In genomic region chr17:46525065-46525464, GRCm38 (mm10) we compare ENCODE assay signal across 15 mouse cellular contexts. TPM values are rescaled to one million over a fixed set of nuclear protein-coding genes. Genes with fewer than 3 reads are reported as not detected.
DNase-seq lines count a peak whose midpoint lies in the region; ATAC-seq lines count a peak whose summit lies in the region.
"Had no signal": no experiment of that assay in that cellular context is flagged by ENCODE, and none has a peak within 500 bp of the region (broad histone marks: within the 10 kb centered on the region; RNA-seq: fewer than 3 reads in every experiment).

No protein-coding gene starts in this region.

- H3K4me3 ChIP-seq in embryonic facial prominence, embryonic 11.5 days (ENCODE audit: low read depth, low read length) = no peak overlapping the region
- H3K4me3 ChIP-seq in embryonic facial prominence, embryonic 10.5 days = no peak overlapping the region
- H3K4me3 ChIP-seq in forebrain, embryonic 16.5 days (replicated peaks; ENCODE audit: low read length) = no peak overlapping the region
- no peak overlapping the region for H3K4me3 ChIP-seq in forebrain, embryonic 10.5 days
- no peak overlapping the region for H3K4me3 ChIP-seq in midbrain, embryonic 16.5 days (ENCODE audit: low read depth, low read length)
- no peak overlapping the region for H3K4me3 ChIP-seq in midbrain, embryonic 14.5 days (replicated peaks; ENCODE audit: low read depth, low read length)
- H3K4me3 ChIP-seq: embryonic facial prominence, embryonic 12.5 days; forebrain, embryonic 13.5 days had no signal

- H3K36me3 ChIP-seq in embryonic facial prominence, embryonic 11.5 days (replicated peaks; ENCODE audit: control insufficient read depth, insufficient read depth, low read depth, low read length) = no peaks in the 10 kb centered on the region
- no peaks in the 10 kb centered on the region for H3K36me3 ChIP-seq in embryonic facial prominence, embryonic 10.5 days (replicated peaks)
- H3K36me3 ChIP-seq in forebrain, embryonic 16.5 days (ENCODE audit: control insufficient read depth, insufficient read depth) = 0 out of 2 replicates have a peak, but pooled peaks cover 7% of the 10 kb centered on the region
- no peaks in the 10 kb centered on the region for H3K36me3 ChIP-seq in forebrain, embryonic 10.5 days (replicated peaks)
- peaks cover 31% of the 10 kb centered on the region for H3K36me3 ChIP-seq in midbrain, embryonic 16.5 days (ENCODE audit: control insufficient read depth, insufficient read depth, low read length)
- H3K36me3 ChIP-seq in midbrain, embryonic 14.5 days (ENCODE audit: control insufficient read depth, insufficient read depth, low read length) = peaks cover 54% of the 10 kb centered on the region
- H3K36me3 ChIP-seq: G1E had no signal

- no peaks in the 10 kb centered on the region; the same call in 1 of the 2 replicates for H3K4me1 ChIP-seq in embryonic facial prominence, embryonic 11.5 days (ENCODE audit: control insufficient read depth, insufficient read depth, low read length)
- H3K4me1 ChIP-seq in embryonic facial prominence, embryonic 10.5 days = peaks cover 33% of the 10 kb centered on the region
- H3K4me1 ChIP-seq in forebrain, embryonic 16.5 days (replicated peaks; ENCODE audit: control insufficient read depth, insufficient read depth, low read length) = no peaks in the 10 kb centered on the region
- peaks cover 31% of the 10 kb centered on the region for H3K4me1 ChIP-seq in forebrain, embryonic 10.5 days
- H3K4me1 ChIP-seq in midbrain, embryonic 16.5 days (ENCODE audit: control insufficient read depth, insufficient read depth, low read length) = no peaks in the 10 kb centered on the region
- no peaks in the 10 kb centered on the region for H3K4me1 ChIP-seq in midbrain, embryonic 14.5 days (ENCODE audit: control insufficient read depth, insufficient read depth, low read length)

- WGBS in embryonic facial prominence, embryonic 11.5 days = 90% methylated on average over 10 of the region's 10 CpGs
- WGBS in embryonic facial prominence, embryonic 10.5 days = 86% methylated on average over 10 of the region's 10 CpGs
- WGBS in forebrain, embryonic 16.5 days = 85% methylated on average over 10 of the region's 10 CpGs
- 91% methylated on average over 10 of the region's 10 CpGs for WGBS in forebrain, embryonic 10.5 days
- 90% methylated on average over 10 of the region's 10 CpGs for WGBS in midbrain, embryonic 16.5 days
- WGBS in midbrain, embryonic 14.5 days = 89% methylated on average over 10 of the region's 10 CpGs

- DNase-seq in embryonic facial prominence, embryonic 11.5 days (ENCODE audit: low spot score) = no peak
- DNase-seq in embryonic facial prominence, embryonic 10.5 days (ENCODE audit: low spot score) = no peak
- no peak for DNase-seq in forebrain, embryonic 10.5 days (ENCODE audit: extremely low spot score, low spot score)
- no peak for DNase-seq in midbrain, embryonic 14.5 days
- peak; percentile 7 for DNase-seq in urinary bladder, postnatal 10 days (ENCODE audit: low spot score)
- DNase-seq in urinary bladder, postnatal 25 days (ENCODE audit: low spot score) = no peak

- H3K9ac ChIP-seq in embryonic facial prominence, embryonic 11.5 days (replicated peaks; ENCODE audit: low read length) = no peak overlapping the region
- no peak overlapping the region for H3K9ac ChIP-seq in forebrain, embryonic 16.5 days (replicated peaks; ENCODE audit: low read depth, low read length)
- no peak overlapping the region for H3K9ac ChIP-seq in midbrain, embryonic 16.5 days (ENCODE audit: low read depth, low read length)
- H3K9ac ChIP-seq in midbrain, embryonic 14.5 days (replicated peaks; ENCODE audit: low read length) = no peak overlapping the region
- H3K9ac ChIP-seq: embryonic facial prominence, embryonic 12.5 days; forebrain, embryonic 13.5 days; forebrain, postnatal 0 days had no signal

- 0 out of 2 replicates have a peak, but pooled peaks have one; percentile 27 for ATAC-seq in embryonic facial prominence, embryonic 11.5 days (replicated peaks; ENCODE audit: insufficient number of reproducible peaks, low FRiP score, low TSS enrichment, low read depth)
- 0 out of 2 replicates have a peak, but pooled peaks have one; percentile 4 for ATAC-seq in forebrain, embryonic 16.5 days
- 0 out of 2 replicates have a peak, but pooled peaks have one; percentile 10 for ATAC-seq in midbrain, embryonic 16.5 days
- ATAC-seq in midbrain, embryonic 14.5 days (ENCODE audit: low FRiP score, low TSS enrichment) = no peak
- ATAC-seq: activated CD4-positive, CD25-positive, alpha-beta regulatory T cell, adult 4 months; CD4-positive, CD25-positive, alpha-beta regulatory T cell, adult 4 months had no signal

- no peak overlapping the region for H3K27ac ChIP-seq in embryonic facial prominence, embryonic 11.5 days (replicated peaks; ENCODE audit: low read depth, low read length)
- no peak overlapping the region for H3K27ac ChIP-seq in embryonic facial prominence, embryonic 10.5 days (replicated peaks)
- H3K27ac ChIP-seq in forebrain, embryonic 16.5 days (ENCODE audit: low read length) = no peak overlapping the region
- no peak overlapping the region for H3K27ac ChIP-seq in forebrain, embryonic 10.5 days
- H3K27ac ChIP-seq in midbrain, embryonic 16.5 days (ENCODE audit: low read length) = no peak overlapping the region
- H3K27ac ChIP-seq in midbrain, embryonic 14.5 days (replicated peaks; ENCODE audit: low read depth, low read length) = no peak overlapping the region
- H3K27ac ChIP-seq: embryonic facial prominence, embryonic 12.5 days; forebrain, embryonic 13.5 days had no signal

- no peak overlapping the region for H3K4me2 ChIP-seq in embryonic facial prominence, embryonic 11.5 days (ENCODE audit: low read depth, low read length)
- H3K4me2 ChIP-seq in forebrain, embryonic 16.5 days (ENCODE audit: low read length) = no peak overlapping the region
- H3K4me2 ChIP-seq in midbrain, embryonic 16.5 days (ENCODE audit: low read length) = no peak overlapping the region
- no peak overlapping the region for H3K4me2 ChIP-seq in midbrain, embryonic 14.5 days (ENCODE audit: low read length)
- H3K4me2 ChIP-seq: embryonic facial prominence, embryonic 12.5 days; forebrain, embryonic 13.5 days had no signal

- H3K27me3 ChIP-seq in embryonic facial prominence, embryonic 11.5 days (ENCODE audit: control insufficient read depth, insufficient read depth, low read length) = peaks cover 8% of the 10 kb centered on the region; the same call in 1 of the 2 replicates
- H3K27me3 ChIP-seq in embryonic facial prominence, embryonic 10.5 days (replicated peaks; ENCODE audit: low read depth, poor library complexity, severe bottlenecking) = peaks cover 33% of the 10 kb centered on the region
- H3K27me3 ChIP-seq in forebrain, embryonic 16.5 days (replicated peaks; ENCODE audit: control insufficient read depth, insufficient read depth, low read length) = 0 out of 2 replicates have a peak, but pooled peaks cover 3% of the 10 kb centered on the region
- H3K27me3 ChIP-seq in forebrain, embryonic 10.5 days (ENCODE audit: poor library complexity, severe bottlenecking) = peaks cover 38% of the 10 kb centered on the region
- 0 out of 2 replicates have a peak, but pooled peaks cover 4% of the 10 kb centered on the region for H3K27me3 ChIP-seq in midbrain, embryonic 16.5 days (ENCODE audit: control insufficient read depth, insufficient read depth, low read depth, low read length)
- H3K27me3 ChIP-seq in midbrain, embryonic 14.5 days (ENCODE audit: control insufficient read depth, insufficient read depth, low read length) = no peaks in the 10 kb centered on the region
- H3K27me3 ChIP-seq: Patski had no signal

- no peaks in the 10 kb centered on the region for H3K9me3 ChIP-seq in embryonic facial prominence, embryonic 11.5 days (replicated peaks; ENCODE audit: control insufficient read depth, low read length)
- H3K9me3 ChIP-seq in embryonic facial prominence, embryonic 10.5 days = no peaks in the 10 kb centered on the region
- H3K9me3 ChIP-seq in forebrain, embryonic 16.5 days (ENCODE audit: control insufficient read depth, low read length) = no peaks in the 10 kb centered on the region
- no peaks in the 10 kb centered on the region for H3K9me3 ChIP-seq in forebrain, embryonic 10.5 days
- H3K9me3 ChIP-seq in midbrain, embryonic 16.5 days (replicated peaks; ENCODE audit: control insufficient read depth, low read length, poor library complexity, severe bottlenecking) = no peaks in the 10 kb centered on the region
- no peaks in the 10 kb centered on the region for H3K9me3 ChIP-seq in midbrain, embryonic 14.5 days (ENCODE audit: control insufficient read depth, low read length)
- H3K9me3 ChIP-seq: embryonic facial prominence, embryonic 12.5 days; forebrain, embryonic 13.5 days; G1E had no signal

RNA-seq across cellular contexts. Expression of gene Cul9, which starts 21.1 kb away (rescaled TPM):
- 3.5 and 3.7 TPM in 2 replicates for polyA plus RNA-seq in embryonic facial prominence, embryonic 11.5 days (2014; fragmentation: Nextera tagmentation; extraction: Ambion mirVana)
- polyA plus RNA-seq in embryonic facial prominence, embryonic 10.5 days (2016; fragmentation: Nextera tagmentation; extraction: Ambion mirVana) = 5.2 and 6.1 TPM in 2 replicates
- 17.3 and 19.8 TPM in 2 replicates for polyA plus RNA-seq in forebrain, embryonic 16.5 days (2015; fragmentation: Nextera tagmentation; extraction: Ambion mirVana)
- polyA plus RNA-seq in forebrain, embryonic 10.5 days (2016; fragmentation: Nextera tagmentation; extraction: Ambion mirVana) = 3.5 and 3.7 TPM in 2 replicates
- 26.8 and 28.0 TPM in 2 replicates for polyA plus RNA-seq in midbrain, embryonic 16.5 days (2015; fragmentation: Nextera tagmentation; extraction: Ambion mirVana)
- 13.6 and 20.6 TPM in 2 replicates for polyA plus RNA-seq in midbrain, embryonic 14.5 days (2014; fragmentation: Nextera tagmentation; extraction: Ambion mirVana)

RNA-seq across cellular contexts. Expression of gene Dnph1, which starts 28.6 kb away (rescaled TPM):
- polyA plus RNA-seq in embryonic facial prominence, embryonic 11.5 days (2014; fragmentation: Nextera tagmentation; extraction: Ambion mirVana) = 65.9 and 74.9 TPM in 2 replicates
- 79.9 and 81.6 TPM in 2 replicates for polyA plus RNA-seq in embryonic facial prominence, embryonic 10.5 days (2016; fragmentation: Nextera tagmentation; extraction: Ambion mirVana)
- 26.0 and 26.6 TPM in 2 replicates for polyA plus RNA-seq in forebrain, embryonic 16.5 days (2015; fragmentation: Nextera tagmentation; extraction: Ambion mirVana)
- 107 TPM in 2 replicates for polyA plus RNA-seq in forebrain, embryonic 10.5 days (2016; fragmentation: Nextera tagmentation; extraction: Ambion mirVana)
- 11.1 and 11.5 TPM in 2 replicates for polyA plus RNA-seq in midbrain, embryonic 16.5 days (2015; fragmentation: Nextera tagmentation; extraction: Ambion mirVana)
- polyA plus RNA-seq in midbrain, embryonic 14.5 days (2014; fragmentation: Nextera tagmentation; extraction: Ambion mirVana) = 17.2 and 20.4 TPM in 2 replicates

RNA-seq across cellular contexts. Expression of gene Srf, which starts 30.9 kb away (rescaled TPM):
- polyA plus RNA-seq in embryonic facial prominence, embryonic 11.5 days (2014; fragmentation: Nextera tagmentation; extraction: Ambion mirVana) = 6.4 and 11.1 TPM in 2 replicates
- 5.6 and 7.0 TPM in 2 replicates for polyA plus RNA-seq in embryonic facial prominence, embryonic 10.5 days (2016; fragmentation: Nextera tagmentation; extraction: Ambion mirVana)
- 3.4 and 3.6 TPM in 2 replicates for polyA plus RNA-seq in forebrain, embryonic 16.5 days (2015; fragmentation: Nextera tagmentation; extraction: Ambion mirVana)
- 5.4 and 5.5 TPM in 2 replicates for polyA plus RNA-seq in forebrain, embryonic 10.5 days (2016; fragmentation: Nextera tagmentation; extraction: Ambion mirVana)
- polyA plus RNA-seq in midbrain, embryonic 16.5 days (2015; fragmentation: Nextera tagmentation; extraction: Ambion mirVana) = 3.0 and 3.2 TPM in 2 replicates
- polyA plus RNA-seq in midbrain, embryonic 14.5 days (2014; fragmentation: Nextera tagmentation; extraction: Ambion mirVana) = 4.2 and 5.9 TPM in 2 replicates

RNA-seq across cellular contexts. Expression of gene Ttbk1, which starts 37.6 kb away (rescaled TPM):
- polyA plus RNA-seq in embryonic facial prominence, embryonic 11.5 days (2014; fragmentation: Nextera tagmentation; extraction: Ambion mirVana) = 0.38 and 0.63 TPM in 2 replicates
- 0.67 and 0.80 TPM in 2 replicates for polyA plus RNA-seq in embryonic facial prominence, embryonic 10.5 days (2016; fragmentation: Nextera tagmentation; extraction: Ambion mirVana)
- 5.1 and 5.6 TPM in 2 replicates for polyA plus RNA-seq in forebrain, embryonic 16.5 days (2015; fragmentation: Nextera tagmentation; extraction: Ambion mirVana)
- 0.71 and 1.1 TPM in 2 replicates for polyA plus RNA-seq in forebrain, embryonic 10.5 days (2016; fragmentation: Nextera tagmentation; extraction: Ambion mirVana)
- polyA plus RNA-seq in midbrain, embryonic 16.5 days (2015; fragmentation: Nextera tagmentation; extraction: Ambion mirVana) = 4.7 and 5.5 TPM in 2 replicates
- 6.1 and 6.2 TPM in 2 replicates for polyA plus RNA-seq in midbrain, embryonic 14.5 days (2014; fragmentation: Nextera tagmentation; extraction: Ambion mirVana)
